Mouse (Mus musculus) lung, postnatal 25 days (tissue): Measurements from ENCODE around the gene Psrc1.

Experiments
- DNase-seq: peaks from one replicate; pipeline ENCODE4 v3.0.0; 2022; ENCODE audit warnings: low spot score

Gene Psrc1

GRCm38 (mm10) chr3:108383485-108384354 is at the start of gene Psrc1:
Gene Psrc1 (plus strand): TSS chr3:108383839.
- peak; percentile 91 for DNase-seq

GRCm38 (mm10) chr3:108336878-108337277 is 46.8 kb upstream of the Psrc1 start:
- no peak for DNase-seq

- no peak for DNase-seq
These were observed 42.6 kb upstream of the Psrc1 start for GRCm38 (mm10) chr3:108341040-108341439.

- peak; percentile 66 for DNase-seq
These were observed 41.5 kb upstream of the Psrc1 start for GRCm38 (mm10) chr3:108342185-108342584.

GRCm38 (mm10) chr3:108345855-108346254 is 37.8 kb upstream of the Psrc1 start:
- no peak for DNase-seq

- DNase-seq = no peak
These were observed 35.3 kb upstream of the Psrc1 start for GRCm38 (mm10) chr3:108348376-108348775.

GRCm38 (mm10) chr3:108355245-108355644 is 28.4 kb upstream of the Psrc1 start:
- DNase-seq = no peak

- no peak for DNase-seq
These were observed 26.6 kb upstream of the Psrc1 start for GRCm38 (mm10) chr3:108357051-108357450.

- DNase-seq = no peak
These were observed 25.2 kb upstream of the Psrc1 start for GRCm38 (mm10) chr3:108358445-108358844.

GRCm38 (mm10) chr3:108360894-108361293 is 22.7 kb upstream of the Psrc1 start:
- no peak for DNase-seq

- no peak for DNase-seq
These were observed 20.0 kb upstream of the Psrc1 start for GRCm38 (mm10) chr3:108363626-108364025.

GRCm38 (mm10) chr3:108364270-108364995 is 19.2 kb upstream of the Psrc1 start, which contains the start of gene Mybphl:
Gene Mybphl (plus strand): TSS chr3:108364911.
- DNase-seq = no peak

- DNase-seq = no peak
These were observed 16.5 kb upstream of the Psrc1 start for GRCm38 (mm10) chr3:108367173-108367572.

- DNase-seq = no peak
These were observed 15.8 kb upstream of the Psrc1 start for GRCm38 (mm10) chr3:108367828-108368227.

GRCm38 (mm10) chr3:108368721-108369120 is 14.9 kb upstream of the Psrc1 start:
- no peak for DNase-seq

GRCm38 (mm10) chr3:108372274-108372673 is 11.4 kb upstream of the Psrc1 start:
- DNase-seq = peak; percentile 10

- DNase-seq = peak; percentile 37
These were observed 10.9 kb upstream of the Psrc1 start for GRCm38 (mm10) chr3:108372691-108373090.

GRCm38 (mm10) chr3:108378875-108379663 is 4.6 kb upstream of the Psrc1 start:
- DNase-seq = no peak

GRCm38 (mm10) chr3:108380695-108381094 is 2.9 kb upstream of the Psrc1 start:
- no peak for DNase-seq

GRCm38 (mm10) chr3:108381945-108382875 is 1.4 kb upstream of the Psrc1 start:
- DNase-seq = no peak

GRCm38 (mm10) chr3:108384425-108384824 is 786 bp downstream of the Psrc1 start:
- no peak for DNase-seq
